Mouse (Mus musculus) brain, embryonic 14.5 days (tissue): Measurements from ENCODE around the gene Ccn2.

Experiments
- CTCF ChIP-seq: fragments of 200-500 bp; IDR thresholded peaks from 2 replicates; pipeline ENCODE4 v1.5.1; 2012; ENCODE audit warnings: inconsistent platforms, mild to moderate bottlenecking, moderate library complexity, borderline replicate concordance; ENCODE audit not compliant: insufficient read depth, insufficient read length; ENCODE audit errors: extremely low read depth
- POLR2A ChIP-seq: fragments of 200-500 bp; IDR thresholded peaks from 2 replicates; pipeline ENCODE4 v1.6.1; 2012; ENCODE audit warnings: mild to moderate bottlenecking, inconsistent platforms, borderline replicate concordance; ENCODE audit not compliant: poor library complexity, insufficient read depth, insufficient read length, severe bottlenecking; ENCODE audit errors: extremely low read depth

- TF ChIP-seq CTCF (no peak), POLR2A (no peak)
These were observed 3.5 kb downstream of the Ccn2 start for GRCm38 (mm10) chr10:24598693-24599092.
